Mouse (Mus musculus) stomach, postnatal 0 days (tissue): ENCODE results near the gene Nhlrc1.

ENCODE experiments used
- CTCF ChIP-seq: IDR thresholded peaks from 2 replicates; pipeline ENCODE4 v1.5.1; 2016; ENCODE audit warnings: antibody characterized with exemption, low read depth, mild to moderate bottlenecking, moderate library complexity
- EP300 ChIP-seq: optimal IDR thresholded peaks from 2 replicates; pipeline ENCODE3; 2016; ENCODE audit warnings: antibody characterized with exemption

- TF ChIP-seq CTCF (no peak), EP300 (no peak)
Observed at GRCm38 (mm10) chr13:47062756-47063155, 48.1 kb upstream of the Nhlrc1 start.
